Mouse (Mus musculus): ENCODE results near the gene Gm10300. TPM values are rescaled to one million over a fixed set of nuclear protein-coding genes. Genes with fewer than 3 reads are reported as not detected.

Gene Gm10300
- polyA plus RNA-seq, 1 experiment from 2014 or later, result not detected

DNA sequence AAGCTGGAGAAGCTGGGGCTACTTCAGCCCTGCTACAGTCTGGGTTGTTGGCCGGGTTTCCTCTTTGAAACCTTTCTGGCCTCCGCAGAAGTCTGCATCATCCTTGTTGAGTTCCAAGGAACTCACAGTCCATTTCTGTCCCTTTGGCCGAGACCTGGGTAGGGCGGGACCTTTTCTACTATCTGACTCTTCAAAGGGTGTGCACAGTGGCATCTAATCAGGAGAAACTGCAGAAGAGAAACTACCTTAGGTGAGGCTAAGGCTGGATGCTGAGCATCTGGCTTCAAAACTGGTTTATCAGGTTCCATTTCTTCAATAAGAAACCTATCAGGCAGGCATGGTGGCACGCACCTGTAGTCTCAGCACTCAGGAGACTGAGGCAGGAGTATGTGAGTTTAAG lies 9.9 kb upstream of the Gm10300 start:
- DNase-seq (ENCODE audit: low spot score) (no peak), ATAC-seq (ENCODE audit: low FRiP score) (no peak)
- 91% methylated on average over 5 of the region's 5 CpGs for WGBS
- H3K9ac ChIP-seq, result no peak overlapping the region
- H3K4me1 ChIP-seq (replicated peaks; ENCODE audit: control insufficient read depth, insufficient read depth, low read length), result no peaks in the 10 kb centered on the region
- no peak overlapping the region for H3K27ac ChIP-seq
- no peak overlapping the region for H3K4me3 ChIP-seq (replicated peaks; ENCODE audit: low read length)
- no peaks in the 10 kb centered on the region for H3K27me3 ChIP-seq (ENCODE audit: control insufficient read depth, insufficient read depth, low read length)
- no peaks in the 10 kb centered on the region for H3K36me3 ChIP-seq (replicated peaks; ENCODE audit: control insufficient read depth, insufficient read depth)
- no peak overlapping the region for H3K4me2 ChIP-seq (replicated peaks)
- H3K9me3 ChIP-seq (ENCODE audit: control insufficient read depth, low read length), result no peaks in the 10 kb centered on the region

GRCm38 (mm10) chr4:132065578-132065977 lies 8.9 kb upstream of the Gm10300 start:
- Histone ChIP-seq H3K4me2 (replicated peaks) (no peak overlapping the region), H3K27me3 (ENCODE audit: control insufficient read depth, insufficient read depth, low read length) (no peaks in the 10 kb centered on the region), H3K9me3 (ENCODE audit: control insufficient read depth, low read length) (no peaks in the 10 kb centered on the region), H3K36me3 (replicated peaks; ENCODE audit: control insufficient read depth, insufficient read depth) (no peaks in the 10 kb centered on the region), H3K9ac (no peak overlapping the region), H3K4me1 (replicated peaks; ENCODE audit: control insufficient read depth, insufficient read depth, low read length) (no peaks in the 10 kb centered on the region), H3K4me3 (replicated peaks; ENCODE audit: low read length) (no peak overlapping the region), H3K27ac (no peak overlapping the region)
- no peak for DNase-seq (ENCODE audit: low spot score)
- no peak for ATAC-seq (ENCODE audit: low FRiP score)
- 77% methylated on average over 3 of the region's 3 CpGs for WGBS

DNA sequence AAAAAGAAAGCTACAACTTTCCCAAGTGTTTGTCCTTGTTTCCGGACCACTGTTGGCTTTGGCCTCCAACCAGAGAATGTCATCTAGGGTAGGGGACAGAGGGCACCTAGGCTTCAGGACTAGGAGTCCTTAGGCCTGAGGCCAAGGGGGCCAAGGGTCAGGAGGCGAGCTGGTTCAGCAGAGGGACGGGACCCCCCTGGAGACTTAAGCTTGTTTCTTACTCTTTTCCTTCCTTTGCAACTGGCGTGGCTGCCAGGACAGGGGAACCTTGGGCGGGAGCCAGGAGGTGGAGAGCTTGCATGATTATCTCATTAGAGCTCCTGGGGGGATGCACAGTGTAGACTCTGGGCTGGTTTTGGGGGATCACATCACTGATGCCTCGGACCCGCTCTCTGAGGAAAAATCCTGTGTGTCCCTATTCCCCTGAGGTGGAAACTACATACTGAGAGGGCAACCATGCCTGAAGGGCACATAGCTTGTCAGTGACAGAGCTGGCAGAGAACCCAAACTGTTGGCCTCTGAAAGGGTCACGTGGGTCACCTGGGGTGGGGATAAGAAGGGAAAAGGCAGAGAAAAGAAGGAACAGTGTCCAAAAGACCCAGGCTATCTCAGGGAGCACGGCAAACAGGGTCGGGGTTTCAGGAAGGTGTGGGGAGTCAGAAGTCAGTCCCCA lies 8.3 kb upstream of the Gm10300 start:
- no peaks in the 10 kb centered on the region for H3K9me3 ChIP-seq (ENCODE audit: control insufficient read depth, low read length)
- H3K27me3 ChIP-seq (ENCODE audit: control insufficient read depth, insufficient read depth, low read length), result no peaks in the 10 kb centered on the region
- WGBS, result 59% methylated on average over 10 of the region's 10 CpGs
- H3K9ac ChIP-seq, result no peak overlapping the region
- H3K4me3 ChIP-seq (replicated peaks; ENCODE audit: low read length), result no peak overlapping the region
- H3K4me1 ChIP-seq (replicated peaks; ENCODE audit: control insufficient read depth, insufficient read depth, low read length), result no peaks in the 10 kb centered on the region
- DNase-seq (ENCODE audit: low spot score) (no peak), ATAC-seq (ENCODE audit: low FRiP score) (no peak)
- H3K4me2 ChIP-seq (replicated peaks), result no peak overlapping the region
- no peaks in the 10 kb centered on the region for H3K36me3 ChIP-seq (replicated peaks; ENCODE audit: control insufficient read depth, insufficient read depth)
- no peak overlapping the region for H3K27ac ChIP-seq

DNA sequence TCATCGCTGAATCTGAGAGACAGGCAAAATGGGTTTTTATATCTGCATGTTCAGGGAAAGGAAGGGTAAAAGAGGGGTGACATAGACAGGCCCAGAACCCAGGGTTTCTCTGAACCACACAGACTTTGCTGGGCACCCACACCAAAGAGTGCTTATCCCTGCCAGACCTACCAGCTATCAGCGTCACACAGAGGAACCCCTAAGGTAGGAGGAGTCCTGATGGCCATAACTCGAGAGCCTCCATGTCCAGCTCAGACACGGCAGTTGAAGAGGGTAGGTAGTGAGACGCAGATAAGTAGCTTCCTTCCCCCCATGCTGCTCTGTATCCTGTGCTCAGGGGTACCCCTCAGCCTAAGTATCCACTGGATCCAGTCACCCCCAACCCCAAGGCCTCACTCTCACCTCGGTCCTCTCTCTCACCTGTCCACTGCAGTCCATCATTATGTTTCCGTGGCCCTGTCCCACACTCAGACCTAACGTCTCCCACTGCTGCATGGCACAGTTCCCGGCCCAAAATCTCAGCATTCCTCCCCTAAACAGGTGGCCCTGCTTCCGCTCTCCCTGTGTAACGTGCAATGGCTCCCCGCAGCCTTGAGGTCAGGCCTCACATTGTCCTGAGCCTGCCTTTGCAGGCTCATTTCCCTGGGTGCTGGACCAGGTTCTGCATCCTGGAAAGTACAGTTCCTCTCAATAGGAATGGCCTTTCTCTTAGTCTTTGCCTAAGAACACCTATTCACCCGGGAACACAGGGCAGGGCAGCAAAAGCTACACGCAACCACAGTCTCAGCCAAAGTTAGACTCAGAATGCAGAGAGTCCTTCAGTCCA lies 7.2 kb upstream of the Gm10300 start:
- WGBS, result 85% methylated on average over 14 of the region's 14 CpGs

GRCm38 (mm10) chr4:132067938-132068235 lies 6.6 kb upstream of the Gm10300 start:
- Histone ChIP-seq H3K9ac (no peak overlapping the region), H3K4me3 (replicated peaks; ENCODE audit: low read length) (no peak overlapping the region), H3K36me3 (replicated peaks; ENCODE audit: control insufficient read depth, insufficient read depth) (no peaks in the 10 kb centered on the region), H3K4me1 (replicated peaks; ENCODE audit: control insufficient read depth, insufficient read depth, low read length) (no peaks in the 10 kb centered on the region), H3K27ac (no peak overlapping the region), H3K27me3 (ENCODE audit: control insufficient read depth, insufficient read depth, low read length) (no peaks in the 10 kb centered on the region), H3K9me3 (ENCODE audit: control insufficient read depth, low read length) (no peaks in the 10 kb centered on the region), H3K4me2 (replicated peaks) (no peak overlapping the region)
- WGBS, result 67% methylated on average over 2 of the region's 2 CpGs
- DNase-seq (ENCODE audit: low spot score), result no peak
- no peak for ATAC-seq (ENCODE audit: low FRiP score)

More for the DNA sequence above, 7.2 kb upstream of the Gm10300 start:
- no peak for DNase-seq (ENCODE audit: low spot score)
- Histone ChIP-seq H3K4me3 (replicated peaks; ENCODE audit: low read length) (no peak overlapping the region), H3K36me3 (replicated peaks; ENCODE audit: control insufficient read depth, insufficient read depth) (no peaks in the 10 kb centered on the region), H3K27me3 (ENCODE audit: control insufficient read depth, insufficient read depth, low read length) (no peaks in the 10 kb centered on the region), H3K9me3 (ENCODE audit: control insufficient read depth, low read length) (no peaks in the 10 kb centered on the region), H3K27ac (no peak overlapping the region), H3K4me1 (replicated peaks; ENCODE audit: control insufficient read depth, insufficient read depth, low read length) (no peaks in the 10 kb centered on the region), H3K9ac (no peak overlapping the region), H3K4me2 (replicated peaks) (no peak overlapping the region)
- ATAC-seq (ENCODE audit: low FRiP score), result no peak

DNA sequence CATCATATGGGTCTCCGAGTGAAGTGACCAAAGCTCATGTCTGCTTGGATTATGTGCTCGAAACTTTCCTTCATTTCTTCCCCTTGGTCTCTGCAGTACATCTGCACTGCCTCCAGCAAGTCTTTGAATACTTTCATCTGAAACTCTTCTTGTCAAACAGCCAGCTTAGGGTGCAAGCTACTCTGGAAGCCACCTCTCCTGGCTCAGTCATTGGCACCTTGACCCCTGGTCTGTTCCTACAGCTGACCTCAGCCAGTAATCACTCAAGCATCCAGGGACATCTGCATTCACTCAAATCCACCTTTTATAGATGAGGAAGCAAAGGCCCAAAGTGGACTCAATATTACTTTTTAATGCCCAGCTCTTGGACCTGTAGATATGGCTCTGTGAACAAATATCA lies 2.8 kb upstream of the Gm10300 start:
- Histone ChIP-seq H3K36me3 (replicated peaks; ENCODE audit: control insufficient read depth, insufficient read depth) (no peaks in the 10 kb centered on the region), H3K4me1 (replicated peaks; ENCODE audit: control insufficient read depth, insufficient read depth, low read length) (peaks cover 7% of the 10 kb centered on the region; the same call in 1 of the 2 replicates), H3K4me2 (replicated peaks) (no peak overlapping the region), H3K27ac (no peak overlapping the region), H3K9me3 (ENCODE audit: control insufficient read depth, low read length) (no peaks in the 10 kb centered on the region), H3K9ac (no peak overlapping the region), H3K4me3 (replicated peaks; ENCODE audit: low read length) (no peak overlapping the region), H3K27me3 (ENCODE audit: control insufficient read depth, insufficient read depth, low read length) (no peaks in the 10 kb centered on the region)
- DNase-seq (ENCODE audit: low spot score) (no peak), ATAC-seq (ENCODE audit: low FRiP score) (no peak)
- WGBS, result 98% methylated on average over 2 of the region's 2 CpGs

GRCm38 (mm10) chr4:132072156-132072555 lies 2.3 kb upstream of the Gm10300 start:
- DNase-seq (ENCODE audit: low spot score), result no peak
- H3K9ac ChIP-seq, result no peak overlapping the region
- no peaks in the 10 kb centered on the region for H3K9me3 ChIP-seq (ENCODE audit: control insufficient read depth, low read length)
- peaks cover 7% of the 10 kb centered on the region; the same call in 1 of the 2 replicates for H3K4me1 ChIP-seq (replicated peaks; ENCODE audit: control insufficient read depth, insufficient read depth, low read length)
- 60% methylated on average over 3 of the region's 3 CpGs for WGBS
- no peak overlapping the region for H3K4me2 ChIP-seq (replicated peaks)
- H3K27me3 ChIP-seq (ENCODE audit: control insufficient read depth, insufficient read depth, low read length), result no peaks in the 10 kb centered on the region
- H3K36me3 ChIP-seq (replicated peaks; ENCODE audit: control insufficient read depth, insufficient read depth), result no peaks in the 10 kb centered on the region
- H3K27ac ChIP-seq, result no peak overlapping the region
- H3K4me3 ChIP-seq (replicated peaks; ENCODE audit: low read length), result no peak overlapping the region
- ATAC-seq (ENCODE audit: low FRiP score), result no peak

DNA sequence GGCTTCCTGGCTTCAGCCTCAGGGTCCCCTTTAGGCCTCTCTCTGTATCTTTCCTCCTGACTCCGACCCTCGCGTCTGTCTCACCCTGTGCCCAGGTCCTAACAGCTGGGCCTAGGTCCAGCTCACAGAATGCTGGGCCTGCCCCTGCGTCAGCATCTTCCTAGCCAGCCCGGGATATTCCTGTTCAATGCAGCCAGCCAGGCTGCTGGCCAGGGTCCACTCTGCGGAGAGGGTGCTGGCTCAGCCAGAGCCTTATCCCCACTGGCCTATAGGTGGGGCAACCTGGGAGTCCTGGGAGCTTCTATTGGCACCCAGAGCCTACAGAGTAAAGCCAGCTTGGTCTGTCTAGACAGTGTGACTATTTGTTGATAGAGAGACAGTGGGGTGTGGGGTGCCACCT lies 1.6 kb upstream of the Gm10300 start:
- Histone ChIP-seq H3K9ac (no peak overlapping the region), H3K27ac (no peak overlapping the region), H3K4me1 (replicated peaks; ENCODE audit: control insufficient read depth, insufficient read depth, low read length) (peaks cover 7% of the 10 kb centered on the region; the same call in 1 of the 2 replicates), H3K9me3 (ENCODE audit: control insufficient read depth, low read length) (no peaks in the 10 kb centered on the region), H3K27me3 (ENCODE audit: control insufficient read depth, insufficient read depth, low read length) (no peaks in the 10 kb centered on the region), H3K4me3 (replicated peaks; ENCODE audit: low read length) (no peak overlapping the region), H3K36me3 (replicated peaks; ENCODE audit: control insufficient read depth, insufficient read depth) (no peaks in the 10 kb centered on the region), H3K4me2 (replicated peaks) (no peak overlapping the region)
- DNase-seq (ENCODE audit: low spot score) (no peak), ATAC-seq (ENCODE audit: low FRiP score) (no peak)
- 73% methylated on average over 6 of the region's 6 CpGs for WGBS

DNA sequence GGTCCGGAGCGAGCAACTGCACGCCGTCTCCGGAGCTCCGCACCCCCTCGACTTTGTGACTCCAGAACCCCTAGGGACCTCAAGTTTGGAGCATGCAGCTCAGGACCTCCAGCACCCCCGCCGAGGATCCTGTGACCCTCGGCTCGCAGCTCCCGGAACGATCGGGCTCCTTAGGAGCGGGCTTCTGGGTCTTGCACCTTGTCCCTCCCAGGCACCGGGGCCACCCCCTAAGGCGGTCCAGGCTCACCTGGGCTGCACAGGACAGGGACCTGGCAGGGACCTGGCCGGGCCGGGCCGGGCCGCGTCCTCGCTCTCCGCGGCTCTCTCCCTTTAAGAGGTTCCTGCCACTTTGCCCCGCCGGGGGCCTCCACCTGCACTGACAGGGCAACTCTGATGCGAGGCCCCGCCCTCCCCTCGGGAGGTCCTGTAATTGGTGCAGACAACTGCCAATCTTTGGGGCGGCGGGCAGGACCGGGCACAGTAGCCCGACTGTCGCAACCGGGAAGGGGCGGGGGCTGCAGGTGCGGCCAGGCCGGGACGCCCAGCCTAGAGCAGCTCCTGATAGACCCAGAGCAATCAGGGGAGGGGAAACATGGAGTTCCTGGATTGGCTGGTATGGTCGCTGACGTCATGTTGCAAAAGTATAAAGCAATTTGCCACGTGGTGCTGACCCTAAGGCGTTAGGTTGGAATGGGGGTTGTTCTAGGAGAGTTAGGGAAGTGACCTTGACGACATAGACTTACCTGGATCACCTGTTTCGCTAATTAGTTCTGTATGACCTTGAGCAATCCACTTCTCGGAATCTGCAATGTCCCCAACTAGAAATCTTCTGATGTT lies 654 bp downstream of the Gm10300 start, which contains the start of gene Epb41:
Gene Epb41, minus strand, starts transcription at position 389 of the 837 bp plus-strand sequence.
- no peak within 1 kb of the TSS for H3K27ac ChIP-seq
- peak; percentile 88 for DNase-seq (ENCODE audit: low spot score)
- peak; percentile 93 for ATAC-seq (ENCODE audit: low FRiP score)
- H3K4me3 ChIP-seq (replicated peaks; ENCODE audit: low read length), result peak within 1 kb of the TSS; percentile 51
- no peaks in the 10 kb centered on the region for H3K27me3 ChIP-seq (ENCODE audit: control insufficient read depth, insufficient read depth, low read length)
- H3K9me3 ChIP-seq (ENCODE audit: control insufficient read depth, low read length), result no peaks in the 10 kb centered on the region
- H3K4me1 ChIP-seq (replicated peaks; ENCODE audit: control insufficient read depth, insufficient read depth, low read length), result peaks cover 7% of the 10 kb centered on the region; the same call in 1 of the 2 replicates
- H3K4me2 ChIP-seq (replicated peaks), result peak within 1 kb of the TSS; percentile 99
- 2% methylated on average over 45 of the region's 47 CpGs for WGBS
- peak within 1 kb of the TSS; percentile 51 for H3K9ac ChIP-seq
- no peaks in the 10 kb centered on the region for H3K36me3 ChIP-seq (replicated peaks; ENCODE audit: control insufficient read depth, insufficient read depth)

Data from hindbrain, embryonic 14.5 days (tissue).